Mouse (Mus musculus) gastrocnemius, adult 2 months (tissue): Measurements from ENCODE around the gene Gm13697. TPM values are rescaled to one million over a fixed set of nuclear protein-coding genes. Genes with fewer than 3 reads are reported as not detected.
A peak's percentile ranks its signal among the peaks of the same experiment; 100 is the strongest.
"Not testable (repeated sequence)": the region's sequence is repeated elsewhere in the genome, so short reads cannot be mapped to it uniquely, and the experiment has no call there.

Source experiments
- DNase-seq: peaks from one replicate; pipeline ENCODE4 v3.0.0; 2022
- H3K27ac ChIP-seq: fragments of 200-600 bp; 2 replicates; pipeline ENCODE4 v1.8.1; 2022; ENCODE audit warnings: mild to moderate bottlenecking
- H3K4me3 ChIP-seq: fragments of 200-600 bp; 2 replicates; pipeline ENCODE4 v1.8.1; 2022; ENCODE audit warnings: mild to moderate bottlenecking, moderate library complexity
- CTCF ChIP-seq: fragments of 200-600 bp; IDR thresholded peaks from 2 replicates; pipeline ENCODE4 v1.8.1; 2022; ENCODE audit warnings: antibody characterized with exemption, mild to moderate bottlenecking, moderate library complexity
- intact Hi-C: fragments of 180-260 bp; cut with DNase I; formaldehyde crosslinking; loops from one replicate; pipeline ENCODE4 v1.15.1; 2025
- long read RNA-seq, 2 experiments: library from polyadenylated mRNA; stranded (forward); transcript quantifications; one replicate each; pipeline ENCODE4 v2.0.0; 2021
- total RNA-seq, 2 experiments: library from RNA; stranded (reverse); gene quantifications; 2 replicates each; pipeline ENCODE4 v1.2.3; 2021

The Gm13697 gene
- total RNA-seq, result under 1 TPM; 0.69 to 0.95 TPM
- long read RNA-seq, experiment 1, result 0 reads
- long read RNA-seq, experiment 2, result 0 reads

DNA sequence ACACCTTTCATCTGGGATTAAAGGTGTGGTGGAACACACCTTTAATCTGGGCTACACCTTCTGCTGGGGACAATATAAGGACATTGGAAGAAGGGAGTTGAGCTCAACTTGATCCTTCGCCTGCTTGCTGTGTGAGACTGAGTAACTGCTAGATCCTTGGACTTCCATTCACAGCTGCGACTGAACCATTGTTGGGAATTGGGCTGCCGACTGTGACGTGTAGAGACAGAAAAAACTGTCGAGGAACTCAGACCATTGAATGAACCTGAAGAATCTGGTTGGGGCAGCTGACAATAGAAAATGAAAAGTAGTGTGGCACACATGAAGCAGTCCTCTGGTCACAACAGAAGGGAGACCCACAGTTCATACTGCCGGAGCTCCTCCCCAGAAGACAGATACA is at the start of gene Gm13697:
TSS of gene Gm13697 (plus strand) at position 301 of the 400 bp plus-strand sequence.
- H3K4me3 ChIP-seq, DNase-seq, intact Hi-C loops, H3K27ac ChIP-seq: not testable (repeated sequence)

DNA sequence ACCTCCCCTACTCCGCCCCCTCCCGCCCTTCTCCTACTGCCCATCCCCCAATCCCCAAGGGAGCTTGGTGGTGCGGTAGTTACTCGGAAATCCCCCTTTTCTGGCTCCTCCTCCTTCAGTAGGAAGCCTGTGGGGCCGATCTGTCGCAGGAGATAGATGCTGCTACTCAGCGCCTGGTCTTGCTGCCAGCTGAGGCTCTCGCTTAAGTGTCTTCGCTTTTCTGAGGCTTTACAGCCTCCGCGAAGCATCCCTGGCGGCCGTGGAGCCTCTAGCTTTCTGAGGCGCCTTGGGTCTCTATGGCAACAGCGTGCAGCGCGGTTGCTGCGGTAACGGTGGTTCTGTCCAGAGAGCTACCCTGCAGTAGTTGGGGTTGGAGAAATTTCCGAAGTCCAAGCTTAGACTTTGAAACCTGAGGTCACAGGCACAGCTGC is 43.6 kb upstream of the Gm13697 start, which contains the start of gene Zswim2:
TSS of gene Zswim2 (minus strand) at position 298 of the 431 bp plus-strand sequence.
- intact Hi-C loops, result no loop called here
- peak within 1 kb of the TSS; percentile 45 for H3K4me3 ChIP-seq
- TF ChIP-seq CTCF, result no peak
- peak; percentile 17 for DNase-seq
- no peak within 1 kb of the TSS for H3K27ac ChIP-seq

DNA sequence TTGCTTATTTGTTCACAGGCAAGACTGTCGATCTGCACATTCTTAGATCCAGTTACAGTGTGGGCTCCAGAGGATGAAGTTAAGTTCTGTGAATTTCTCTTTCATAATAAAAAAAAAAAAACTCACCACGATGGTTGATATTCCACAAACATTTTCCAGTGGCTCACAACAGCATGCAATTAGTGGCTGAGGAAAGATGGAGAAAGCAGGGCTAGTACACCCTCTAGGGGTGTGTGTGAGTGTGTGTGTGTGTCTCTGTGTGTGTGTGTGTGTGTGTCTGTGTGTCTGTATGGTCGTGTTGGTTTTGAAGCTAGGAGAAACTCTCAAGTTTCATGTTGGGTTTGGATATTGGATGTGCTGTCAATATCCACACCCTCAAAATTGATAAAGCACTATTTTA is 43.2 kb upstream of the Gm13697 start:
- intact Hi-C loops, result no loop called here
- Histone ChIP-seq H3K4me3 (peak overlapping the region; percentile 45; the same call in 1 of the 2 replicates), H3K27ac (no peak overlapping the region)
- DNase-seq, result no peak
- no peak for TF ChIP-seq CTCF

DNA sequence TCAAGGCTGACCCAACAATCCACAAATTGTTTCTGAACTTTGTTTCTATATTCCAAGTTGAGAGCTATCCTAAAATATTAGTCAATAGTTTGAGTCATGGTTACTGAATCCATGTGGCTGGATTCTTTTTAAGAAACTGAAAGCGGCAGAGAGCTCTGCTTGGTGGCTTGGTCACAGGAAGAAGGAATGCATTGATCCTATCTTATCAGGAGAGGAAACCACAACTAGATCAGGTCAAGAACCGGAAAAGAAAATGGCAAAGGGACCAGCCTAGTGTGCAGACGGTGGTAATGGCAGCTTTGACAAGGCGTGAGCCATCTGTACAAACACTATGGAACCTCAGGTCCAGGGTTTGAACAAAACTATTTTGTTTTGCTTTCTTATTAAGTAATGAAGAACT is 42.8 kb upstream of the Gm13697 start:
- TF ChIP-seq CTCF, result no peak

DNA sequence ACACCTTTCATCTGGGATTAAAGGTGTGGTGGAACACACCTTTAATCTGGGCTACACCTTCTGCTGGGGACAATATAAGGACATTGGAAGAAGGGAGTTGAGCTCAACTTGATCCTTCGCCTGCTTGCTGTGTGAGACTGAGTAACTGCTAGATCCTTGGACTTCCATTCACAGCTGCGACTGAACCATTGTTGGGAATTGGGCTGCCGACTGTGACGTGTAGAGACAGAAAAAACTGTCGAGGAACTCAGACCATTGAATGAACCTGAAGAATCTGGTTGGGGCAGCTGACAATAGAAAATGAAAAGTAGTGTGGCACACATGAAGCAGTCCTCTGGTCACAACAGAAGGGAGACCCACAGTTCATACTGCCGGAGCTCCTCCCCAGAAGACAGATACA is 29.1 kb upstream of the Gm13697 start, which contains the start of gene Gm13698:
TSS of gene Gm13698 (plus strand) at position 301 of the 400 bp plus-strand sequence.
- intact Hi-C loops, DNase-seq: not testable (repeated sequence)

More for the DNA sequence above, 42.8 kb upstream of the Gm13697 start:
- no peak overlapping the region for H3K27ac ChIP-seq
- intact Hi-C loops, result no loop called here
- DNase-seq, result no peak
- H3K4me3 ChIP-seq, result no peak overlapping the region

DNA sequence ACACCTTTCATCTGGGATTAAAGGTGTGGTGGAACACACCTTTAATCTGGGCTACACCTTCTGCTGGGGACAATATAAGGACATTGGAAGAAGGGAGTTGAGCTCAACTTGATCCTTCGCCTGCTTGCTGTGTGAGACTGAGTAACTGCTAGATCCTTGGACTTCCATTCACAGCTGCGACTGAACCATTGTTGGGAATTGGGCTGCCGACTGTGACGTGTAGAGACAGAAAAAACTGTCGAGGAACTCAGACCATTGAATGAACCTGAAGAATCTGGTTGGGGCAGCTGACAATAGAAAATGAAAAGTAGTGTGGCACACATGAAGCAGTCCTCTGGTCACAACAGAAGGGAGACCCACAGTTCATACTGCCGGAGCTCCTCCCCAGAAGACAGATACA is 23.3 kb upstream of the Gm13697 start, which contains the start of gene Gm13693:
TSS of gene Gm13693 (plus strand) at position 301 of the 400 bp plus-strand sequence.
- intact Hi-C loops, H3K4me3 ChIP-seq, H3K27ac ChIP-seq, DNase-seq: not testable (repeated sequence)

More for the DNA sequence above, 29.1 kb upstream of the Gm13697 start, which contains the start of gene Gm13698:
- H3K4me3 ChIP-seq, H3K27ac ChIP-seq: not testable (repeated sequence)

DNA sequence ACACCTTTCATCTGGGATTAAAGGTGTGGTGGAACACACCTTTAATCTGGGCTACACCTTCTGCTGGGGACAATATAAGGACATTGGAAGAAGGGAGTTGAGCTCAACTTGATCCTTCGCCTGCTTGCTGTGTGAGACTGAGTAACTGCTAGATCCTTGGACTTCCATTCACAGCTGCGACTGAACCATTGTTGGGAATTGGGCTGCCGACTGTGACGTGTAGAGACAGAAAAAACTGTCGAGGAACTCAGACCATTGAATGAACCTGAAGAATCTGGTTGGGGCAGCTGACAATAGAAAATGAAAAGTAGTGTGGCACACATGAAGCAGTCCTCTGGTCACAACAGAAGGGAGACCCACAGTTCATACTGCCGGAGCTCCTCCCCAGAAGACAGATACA is 17.5 kb upstream of the Gm13697 start, which contains the start of gene Gm13695:
TSS of gene Gm13695 (plus strand) at position 301 of the 400 bp plus-strand sequence.
- H3K4me3 ChIP-seq, intact Hi-C loops, DNase-seq, H3K27ac ChIP-seq: not testable (repeated sequence)

DNA sequence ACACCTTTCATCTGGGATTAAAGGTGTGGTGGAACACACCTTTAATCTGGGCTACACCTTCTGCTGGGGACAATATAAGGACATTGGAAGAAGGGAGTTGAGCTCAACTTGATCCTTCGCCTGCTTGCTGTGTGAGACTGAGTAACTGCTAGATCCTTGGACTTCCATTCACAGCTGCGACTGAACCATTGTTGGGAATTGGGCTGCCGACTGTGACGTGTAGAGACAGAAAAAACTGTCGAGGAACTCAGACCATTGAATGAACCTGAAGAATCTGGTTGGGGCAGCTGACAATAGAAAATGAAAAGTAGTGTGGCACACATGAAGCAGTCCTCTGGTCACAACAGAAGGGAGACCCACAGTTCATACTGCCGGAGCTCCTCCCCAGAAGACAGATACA is 11.7 kb upstream of the Gm13697 start, which contains the start of gene Gm13696:
TSS of gene Gm13696 (plus strand) at position 301 of the 400 bp plus-strand sequence.
- H3K4me3 ChIP-seq, H3K27ac ChIP-seq, DNase-seq, intact Hi-C loops: not testable (repeated sequence)

DNA sequence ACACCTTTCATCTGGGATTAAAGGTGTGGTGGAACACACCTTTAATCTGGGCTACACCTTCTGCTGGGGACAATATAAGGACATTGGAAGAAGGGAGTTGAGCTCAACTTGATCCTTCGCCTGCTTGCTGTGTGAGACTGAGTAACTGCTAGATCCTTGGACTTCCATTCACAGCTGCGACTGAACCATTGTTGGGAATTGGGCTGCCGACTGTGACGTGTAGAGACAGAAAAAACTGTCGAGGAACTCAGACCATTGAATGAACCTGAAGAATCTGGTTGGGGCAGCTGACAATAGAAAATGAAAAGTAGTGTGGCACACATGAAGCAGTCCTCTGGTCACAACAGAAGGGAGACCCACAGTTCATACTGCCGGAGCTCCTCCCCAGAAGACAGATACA is 5.9 kb upstream of the Gm13697 start, which contains the start of gene Gm13694:
TSS of gene Gm13694 (plus strand) at position 301 of the 400 bp plus-strand sequence.
- DNase-seq, intact Hi-C loops, H3K27ac ChIP-seq, H3K4me3 ChIP-seq: not testable (repeated sequence)

DNA sequence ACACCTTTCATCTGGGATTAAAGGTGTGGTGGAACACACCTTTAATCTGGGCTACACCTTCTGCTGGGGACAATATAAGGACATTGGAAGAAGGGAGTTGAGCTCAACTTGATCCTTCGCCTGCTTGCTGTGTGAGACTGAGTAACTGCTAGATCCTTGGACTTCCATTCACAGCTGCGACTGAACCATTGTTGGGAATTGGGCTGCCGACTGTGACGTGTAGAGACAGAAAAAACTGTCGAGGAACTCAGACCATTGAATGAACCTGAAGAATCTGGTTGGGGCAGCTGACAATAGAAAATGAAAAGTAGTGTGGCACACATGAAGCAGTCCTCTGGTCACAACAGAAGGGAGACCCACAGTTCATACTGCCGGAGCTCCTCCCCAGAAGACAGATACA is 5.7 kb downstream of the Gm13697 start, which contains the start of gene Gm13691:
TSS of gene Gm13691 (plus strand) at position 301 of the 400 bp plus-strand sequence.
- DNase-seq, intact Hi-C loops, H3K4me3 ChIP-seq, H3K27ac ChIP-seq: not testable (repeated sequence)

DNA sequence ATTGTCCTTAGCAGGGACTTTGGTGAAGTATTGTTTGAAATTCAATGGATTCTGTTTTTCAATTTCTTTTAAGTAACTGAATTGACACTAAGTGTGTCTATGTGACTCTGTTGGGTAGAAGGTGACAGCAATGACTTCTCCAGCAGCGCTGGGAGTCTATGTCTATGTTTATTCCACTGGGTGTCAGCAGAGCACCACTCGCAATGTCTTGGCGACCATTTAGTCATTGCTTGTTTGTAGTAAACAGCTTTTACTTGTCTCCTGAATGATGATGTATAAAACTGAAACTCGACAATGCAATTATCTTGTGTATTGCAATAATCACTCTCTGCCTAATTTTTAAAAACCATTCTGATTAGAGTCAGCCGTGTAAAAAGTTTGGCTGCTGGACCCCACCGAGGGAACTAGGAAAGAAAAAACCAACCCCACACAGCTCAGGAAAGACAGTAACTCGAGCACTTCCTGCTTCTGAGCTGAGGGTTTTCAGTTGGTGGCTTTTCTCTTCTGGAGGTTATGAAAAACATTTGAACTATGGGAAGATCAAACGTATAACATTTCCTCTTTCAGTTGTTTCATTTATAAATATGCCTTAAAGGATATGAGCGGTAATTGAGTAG is 9.2 kb downstream of the Gm13697 start:
- H3K4me3 ChIP-seq, result peak overlapping the region; percentile 60

DNA sequence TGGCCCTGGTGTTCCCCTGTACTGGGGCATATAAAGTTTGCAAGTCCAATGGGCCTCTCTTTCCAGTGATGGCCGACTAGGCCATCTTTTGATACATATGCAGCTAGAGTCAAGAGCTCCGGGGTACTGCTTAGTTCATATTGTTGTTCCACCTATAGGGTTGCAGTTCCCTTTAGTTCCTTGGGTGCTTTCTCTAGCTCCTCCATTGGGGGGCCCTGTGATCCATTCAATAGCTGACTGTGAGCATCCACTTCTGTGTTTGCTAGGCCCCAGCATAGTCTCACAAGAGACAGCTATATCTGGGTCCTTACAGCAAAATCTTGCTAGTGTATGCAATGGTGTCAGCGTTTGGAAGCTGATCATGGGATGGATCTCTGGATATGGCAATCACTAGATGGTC is 10.0 kb downstream of the Gm13697 start:
- intact Hi-C loops, H3K27ac ChIP-seq, H3K4me3 ChIP-seq, DNase-seq: not testable (repeated sequence)

More for the DNA sequence above, 9.2 kb downstream of the Gm13697 start:
- DNase-seq, intact Hi-C loops: not testable (repeated sequence)
- H3K27ac ChIP-seq, result peak overlapping the region; percentile 46

DNA sequence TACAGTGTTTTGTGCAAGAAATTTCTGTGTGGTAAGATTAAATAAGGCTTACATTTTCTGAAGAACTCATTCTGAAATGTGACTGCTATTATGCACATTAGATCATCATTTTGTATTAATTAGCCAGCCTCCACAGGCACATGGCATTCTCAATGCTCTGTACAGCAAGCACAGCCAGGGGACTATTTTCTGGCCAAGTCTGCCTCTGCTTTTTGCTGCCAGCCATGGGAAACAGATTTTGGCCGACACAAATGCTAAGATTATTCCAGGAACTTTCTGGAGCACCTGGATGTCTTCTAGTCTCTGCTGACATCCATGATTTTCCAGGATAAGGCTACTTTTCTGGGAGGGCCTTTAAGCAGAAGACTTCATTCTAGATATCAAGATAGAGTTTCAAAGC is 24.4 kb downstream of the Gm13697 start:
- no peak overlapping the region for H3K27ac ChIP-seq
- TF ChIP-seq CTCF, result no peak
- intact Hi-C loops, result no loop called here
- no peak overlapping the region for H3K4me3 ChIP-seq
- DNase-seq, result no peak

DNA sequence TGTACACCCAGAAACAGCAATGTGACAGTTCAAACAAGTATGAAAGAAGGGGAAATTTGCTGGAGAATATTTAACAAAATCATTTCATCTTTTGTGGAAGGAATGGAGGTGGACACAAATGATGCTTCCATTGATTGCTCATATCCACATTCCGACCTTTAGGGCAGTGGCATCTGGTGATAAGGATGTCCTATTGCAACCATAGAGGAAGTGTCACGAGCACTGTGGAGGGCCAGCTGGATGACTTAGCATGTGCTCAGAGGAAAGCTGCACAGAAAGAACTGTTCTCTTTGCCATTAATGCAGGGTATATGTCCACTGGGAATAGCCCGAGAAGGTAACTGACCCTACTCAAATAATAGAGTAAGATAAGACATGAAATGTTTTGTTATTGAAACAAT is 25.3 kb downstream of the Gm13697 start:
- no peak for TF ChIP-seq CTCF
- Histone ChIP-seq H3K27ac (no peak overlapping the region), H3K4me3 (no peak overlapping the region)
- DNase-seq, result no peak
- intact Hi-C loops, result no loop called here
